Mouse (Mus musculus) thymus, adult 2 months (tissue): ENCODE measurements at regions not wholly inside any gene's neighbourhood (a gene's known extent, or its start where the extent isn't known, plus 50 kb on each side); places are given as distances from the start of the nearest gene placed in this dataset.
A peak's percentile ranks its signal among the peaks of the same experiment; 100 is the strongest.

ENCODE experiments used
- DNase-seq: peaks from one replicate; pipeline ENCODE4 v3.0.0; 2021
- H3K27ac ChIP-seq: fragments of 200-500 bp; 2 replicates; pipeline ENCODE4 v1.5.1; 2012; ENCODE audit warnings: low read length, control low read depth; ENCODE audit not compliant: control insufficient read depth, insufficient read depth
- H3K27me3 ChIP-seq: fragments of 200-500 bp; 2 replicates; pipeline ENCODE4 v1.6.1; 2012; ENCODE audit warnings: mild to moderate bottlenecking, low read length, moderate library complexity, mixed read lengths; ENCODE audit not compliant: control insufficient read depth, insufficient read depth
- H3K36me3 ChIP-seq: fragments of 200-500 bp; 2 replicates; pipeline ENCODE4 v1.6.1; 2012; ENCODE audit warnings: mild to moderate bottlenecking, low read length, moderate library complexity; ENCODE audit not compliant: control insufficient read depth, insufficient read depth
- H3K4me1 ChIP-seq: fragments of 200-500 bp; replicated peaks from 2 replicates; pipeline ENCODE4 v1.6.1; 2012; ENCODE audit warnings: low read length; ENCODE audit not compliant: control insufficient read depth, insufficient read depth
- H3K4me3 ChIP-seq: fragments of 200-500 bp; 2 replicates; pipeline ENCODE4 v1.5.1; 2012; ENCODE audit warnings: mild to moderate bottlenecking, low read length, control low read depth, moderate library complexity; ENCODE audit not compliant: control insufficient read depth, insufficient read depth
- CTCF ChIP-seq: fragments of 200-500 bp; IDR thresholded peaks from 2 replicates; pipeline ENCODE4 v1.5.1; 2012; ENCODE audit warnings: mild to moderate bottlenecking, control low read depth, low read length, moderate library complexity, borderline replicate concordance; ENCODE audit not compliant: control insufficient read depth, poor library complexity, insufficient read depth; ENCODE audit errors: extremely low read depth
- POLR2A ChIP-seq: fragments of 200-500 bp; IDR thresholded peaks from 2 replicates; pipeline ENCODE4 v1.6.1; 2012; ENCODE audit warnings: mild to moderate bottlenecking, low read length, control low read depth, moderate library complexity; ENCODE audit not compliant: control insufficient read depth, poor library complexity, insufficient read depth; ENCODE audit errors: extremely low read depth
- WGBS: fragments of 180-500 bp; shearing (Covaris S2); methylation state at CpG from one replicate; pipeline ENCODE4 v1.1.7; 2018; 5-methylcytosine and 5-hydroxymethylcytosine counted together

- H3K27ac ChIP-seq: no peak overlapping the region
- H3K4me3 ChIP-seq: no peak overlapping the region
- TF ChIP-seq POLR2A (no peak), CTCF (no peak)
- WGBS: 45% methylated on average over 5 of the region's 5 CpGs
- no peak for DNase-seq
- H3K27me3 ChIP-seq: no peaks in the 10 kb centered on the region
- H3K4me1 ChIP-seq: peaks cover 10% of the 10 kb centered on the region
- no peaks in the 10 kb centered on the region for H3K36me3 ChIP-seq
Observed at GRCm38 (mm10) chr2:117950431-117951336, 161.0 kb upstream of the Thbs1 start.

- no peaks in the 10 kb centered on the region for H3K27me3 ChIP-seq
- H3K4me1 ChIP-seq: peaks cover 10% of the 10 kb centered on the region
- H3K36me3 ChIP-seq: no peaks in the 10 kb centered on the region
- no peak overlapping the region; the same call in 1 of the 2 replicates for H3K27ac ChIP-seq
- no peak overlapping the region for H3K4me3 ChIP-seq
- DNase-seq: peak; percentile 28
- 12% methylated on average over 2 of the region's 2 CpGs for WGBS
- TF ChIP-seq CTCF (no peak), POLR2A (no peak)
Observed at GRCm38 (mm10) chr2:117951337-117951718, 160.3 kb upstream of the Thbs1 start.

- no peaks in the 10 kb centered on the region for H3K36me3 ChIP-seq
- H3K4me1 ChIP-seq: no peaks in the 10 kb centered on the region
- no peak for DNase-seq
- H3K27ac ChIP-seq: no peak overlapping the region
- no peaks in the 10 kb centered on the region for H3K27me3 ChIP-seq
- no peak for TF ChIP-seq CTCF
- TF ChIP-seq POLR2A: no peak
- no peak overlapping the region for H3K4me3 ChIP-seq
- WGBS: 85% methylated on average over 4 of the region's 4 CpGs
Observed at GRCm38 (mm10) chr2:117958737-117959136, 152.9 kb upstream of the Thbs1 start.

GRCm38 (mm10) chr2:117959440-117959839, 152.2 kb upstream of the Thbs1 start:
- TF ChIP-seq POLR2A: no peak
- no peak for TF ChIP-seq CTCF
- Histone ChIP-seq H3K36me3 (no peaks in the 10 kb centered on the region), H3K4me3 (no peak overlapping the region), H3K27ac (no peak overlapping the region), H3K4me1 (no peaks in the 10 kb centered on the region), H3K27me3 (no peaks in the 10 kb centered on the region)
- no peak for DNase-seq

- Histone ChIP-seq H3K27ac (no peak overlapping the region), H3K36me3 (no peaks in the 10 kb centered on the region), H3K4me1 (no peaks in the 10 kb centered on the region), H3K27me3 (no peaks in the 10 kb centered on the region), H3K4me3 (no peak overlapping the region)
- TF ChIP-seq POLR2A: no peak
- TF ChIP-seq CTCF: no peak
- WGBS: 6% methylated on average over 4 of the region's 4 CpGs
- no peak for DNase-seq
Observed at GRCm38 (mm10) chr2:117962531-117962930, 149.1 kb upstream of the Thbs1 start.

- H3K36me3 ChIP-seq: no peaks in the 10 kb centered on the region
- TF ChIP-seq CTCF: no peak
- DNase-seq: no peak
- H3K4me1 ChIP-seq: no peaks in the 10 kb centered on the region
- whole genome bisulfite sequencing: 94% methylated on average over 2 of the region's 2 CpGs
- H3K27me3 ChIP-seq: no peaks in the 10 kb centered on the region
- H3K27ac ChIP-seq: no peak overlapping the region
- H3K4me3 ChIP-seq: no peak overlapping the region
Observed at GRCm38 (mm10) chr2:117963526-117963925, 148.2 kb upstream of the Thbs1 start.
